Mouse (Mus musculus) effector memory CD4-positive, alpha-beta T cell, adult 5 months (primary cell): ENCODE results near the gene Gm40460. TPM values are rescaled to one million over a fixed set of nuclear protein-coding genes. Genes with fewer than 3 reads are reported as not detected.

Experiments used
- polyA plus RNA-seq: library from polyadenylated mRNA; unstranded; fragments of 100-300 nt; shearing (Covaris generic); gene quantifications from one replicate; pipeline ENCODE4 v1.2.1, GENCODE M21; 2017

Gene Gm40460
- not detected for polyA plus RNA-seq

DNA sequence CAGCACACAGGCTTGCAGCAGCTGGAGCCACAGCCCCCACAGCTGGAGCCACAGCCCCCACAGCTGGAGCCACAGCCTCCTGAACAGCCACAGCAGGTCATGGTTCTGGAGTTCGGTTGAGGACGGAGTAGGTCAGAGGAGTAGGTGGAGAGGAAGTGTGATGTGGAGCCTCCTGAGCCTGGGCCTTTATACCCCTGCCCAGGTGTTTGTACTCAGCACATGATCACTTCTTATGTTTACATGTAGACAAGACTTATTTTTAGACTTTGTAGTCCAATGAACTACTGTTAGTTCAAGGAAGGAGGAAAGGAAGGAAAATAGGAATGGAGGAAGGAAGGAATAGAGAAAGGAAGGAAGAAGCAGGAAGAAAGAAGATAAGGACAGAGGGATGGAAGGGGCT lies at the start of gene Gm40460:
Gene Gm40460, minus strand, starts transcription at position 101 of the 400 bp plus-strand sequence.

DNA sequence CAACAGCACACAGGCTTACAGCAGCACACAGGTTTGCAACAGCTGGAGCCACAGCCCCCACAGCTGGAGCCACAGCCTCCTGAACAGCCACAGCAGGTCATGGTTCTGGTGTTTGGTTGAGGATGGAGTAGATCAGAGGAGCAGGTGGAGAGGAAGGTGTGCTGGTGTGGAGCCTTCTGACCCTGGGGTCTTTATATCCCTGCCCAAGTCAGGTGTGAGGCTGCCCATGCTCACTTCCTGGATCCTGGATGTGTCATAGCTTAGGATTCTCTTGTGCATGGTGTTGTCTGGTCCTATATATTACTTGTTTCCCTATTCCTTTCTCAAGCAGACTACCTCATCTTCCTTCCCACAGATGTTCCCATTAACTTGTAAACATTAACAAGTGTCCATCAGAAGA lies 33.4 kb upstream of the Gm40460 start, which contains the start of gene Gm4559:
Gene Gm4559, minus strand, starts transcription at position 101 of the 400 bp plus-strand sequence.

DNA sequence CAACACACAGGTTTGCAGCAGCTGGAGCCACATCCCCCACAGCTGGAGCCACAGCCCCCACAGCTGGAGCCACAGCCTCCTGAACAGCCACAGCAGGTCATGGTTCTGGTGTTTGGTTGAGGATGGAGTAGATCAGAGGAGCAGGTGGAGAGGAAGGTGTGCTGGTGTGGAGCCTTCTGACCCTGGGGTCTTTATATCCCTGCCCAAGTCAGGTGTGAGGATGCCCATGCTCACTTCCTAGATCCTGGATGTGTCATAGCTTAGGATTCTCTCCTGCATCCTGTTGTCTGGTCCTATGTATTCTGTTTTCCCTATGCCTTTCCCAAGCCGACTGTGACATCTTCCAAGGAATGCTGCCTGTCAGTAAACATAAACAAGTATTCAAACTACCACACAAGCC lies 17.4 kb upstream of the Gm40460 start, which contains the start of gene Gm2431:
Gene Gm2431, minus strand, starts transcription at position 101 of the 400 bp plus-strand sequence.

GRCm38 (mm10) chr7:142229871-142230270 lies 11.0 kb downstream of the Gm40460 start, which contains the start of gene Krtap5-5:
Krtap5-5 (minus strand) TSS chr7:142229971.

DNA sequence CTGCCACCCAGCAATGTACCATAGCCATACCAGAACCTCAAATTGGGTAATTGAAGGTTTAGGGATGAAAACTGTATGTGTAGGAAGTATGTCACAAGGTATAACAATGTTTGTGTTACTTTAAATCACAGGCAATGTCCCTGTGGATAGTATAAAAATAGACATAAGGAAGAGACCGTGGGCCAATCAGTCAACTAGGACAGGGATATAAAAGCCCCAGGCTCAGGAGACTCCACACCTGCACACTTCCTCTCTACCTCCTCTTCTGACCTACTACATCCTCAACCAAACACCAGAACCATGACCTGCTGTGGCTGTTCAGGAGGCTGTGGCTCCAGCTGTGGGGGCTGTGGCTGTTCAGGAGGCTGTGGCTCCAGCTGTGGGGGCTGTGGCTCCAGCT lies 29.3 kb downstream of the Gm40460 start, which contains the start of gene Gm7579:
Gene Gm7579, plus strand, starts transcription at position 301 of the 400 bp plus-strand sequence.

DNA sequence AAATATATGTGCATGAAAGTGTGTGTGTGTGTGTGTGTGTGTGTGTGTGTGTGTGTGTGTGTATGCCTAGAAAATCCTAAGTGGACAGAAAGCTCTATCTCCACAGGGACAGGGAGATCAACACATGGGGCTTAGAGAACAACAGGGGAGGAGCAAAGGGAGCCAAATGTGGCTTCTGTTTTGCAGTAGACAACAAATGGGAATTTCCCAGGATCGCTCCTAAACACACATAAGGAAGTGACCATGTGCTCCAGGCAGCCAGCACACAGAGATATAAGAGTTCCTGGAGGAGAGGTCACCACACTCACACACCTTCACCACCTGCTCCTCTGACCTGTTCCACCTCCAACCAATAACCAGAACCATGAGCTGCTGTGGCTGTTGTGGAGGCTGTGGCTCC lies 39.8 kb downstream of the Gm40460 start, which contains the start of gene Krtap5-3:
Gene Krtap5-3, plus strand, starts transcription at position 301 of the 400 bp plus-strand sequence.

Other genes with a start within 250 kb of the Gm40460 start
- gene Mob2, start 180.0 kb downstream of the Gm40460 start, polyA plus RNA-seq = 122 TPM
- 37.7 TPM for gene Dusp8, start 145.2 kb downstream of the Gm40460 start, polyA plus RNA-seq
- gene Gm45618, start 120.3 kb downstream of the Gm40460 start, polyA plus RNA-seq = not detected
- gene Gm39115, start 105.0 kb downstream of the Gm40460 start, polyA plus RNA-seq = not detected
- gene Gm45337, start 96.5 kb downstream of the Gm40460 start, polyA plus RNA-seq = not detected
- gene Gm29735, start 84.0 kb downstream of the Gm40460 start, polyA plus RNA-seq = not detected
- gene Gm4553, start 75.3 kb downstream of the Gm40460 start, polyA plus RNA-seq = not detected
- not detected for gene Krtap5-2, start 65.1 kb downstream of the Gm40460 start, polyA plus RNA-seq
- gene Gm10153, start 50.7 kb downstream of the Gm40460 start, polyA plus RNA-seq = not detected
- gene Krtap5-3, start 39.7 kb downstream of the Gm40460 start, polyA plus RNA-seq = not detected
- not detected for gene Gm7579, start 29.2 kb downstream of the Gm40460 start, polyA plus RNA-seq
- not detected for gene Krtap5-5, start 11.1 kb downstream of the Gm40460 start, polyA plus RNA-seq
- gene Gm2431, start 17.3 kb upstream of the Gm40460 start, polyA plus RNA-seq = not detected
- gene Gm4559, start 33.3 kb upstream of the Gm40460 start, polyA plus RNA-seq = not detected
- not detected for gene Krtap5-1, start 56.0 kb upstream of the Gm40460 start, polyA plus RNA-seq
- not detected for gene Krtap5-4, start 62.5 kb upstream of the Gm40460 start, polyA plus RNA-seq
- gene Ifitm10, start 132.7 kb upstream of the Gm40460 start, polyA plus RNA-seq = 24.4 TPM
- gene Gm49369, start 141.6 kb upstream of the Gm40460 start, polyA plus RNA-seq = 12.8 TPM
- gene Ctsd, start 147.0 kb upstream of the Gm40460 start, polyA plus RNA-seq = 304 TPM
- gene Syt8, start 193.8 kb upstream of the Gm40460 start, polyA plus RNA-seq = not detected
- not detected for gene Tnni2, start 200.7 kb upstream of the Gm40460 start, polyA plus RNA-seq
- gene Lsp1, start 219.7 kb upstream of the Gm40460 start, polyA plus RNA-seq = 942 TPM